Mouse (Mus musculus) adipose tissue, adult 10 weeks (tissue): Measurements from ENCODE around the gene Rad23a. TPM values are rescaled to one million over a fixed set of nuclear protein-coding genes. Genes with fewer than 3 reads are reported as not detected.

ENCODE experiments used
- polyA plus RNA-seq: library from polyadenylated mRNA; stranded (reverse); fragments of 350-450 nt; fragmentation: Illumina TruSeq; extraction: RNeasy Lipid Tissue Mini Kit (QIAGEN cat#74804); gene quantifications from one replicate; pipeline ENCODE4 v1.2.3, GENCODE M21; 2014; ENCODE audit warnings: low read depth, low replicate concordance

The Rad23a gene
- polyA plus RNA-seq: 56.6 TPM

GRCm38 (mm10) chr8:84840248-84840999 is at the start of gene Rad23a:
Gene Rad23a, minus strand, starts transcription at chr8:84840665.

GRCm38 (mm10) chr8:84871376-84872308 is 31.2 kb upstream of the Rad23a start, which contains the start of gene Syce2:
Gene Syce2, plus strand, starts transcription at chr8:84872111.

GRCm38 (mm10) chr8:84856864-84857441 is 16.5 kb upstream of the Rad23a start, which contains the start of gene Farsa:
Gene Farsa, plus strand, starts transcription at chr8:84856989.

GRCm38 (mm10) chr8:84846722-84847572 is 6.5 kb upstream of the Rad23a start, which contains the start of gene Calr:
Gene Calr, minus strand, starts transcription at chr8:84846934.

GRCm38 (mm10) chr8:84831490-84831889 is 9.0 kb downstream of the Rad23a start, which contains the start of gene Gadd45gip1:
Gene Gadd45gip1, plus strand, starts transcription at chr8:84831522.

GRCm38 (mm10) chr8:84822723-84823122 is 17.7 kb downstream of the Rad23a start, which contains the start of gene Dand5:
Gene Dand5, minus strand, starts transcription at chr8:84822823.

GRCm38 (mm10) chr8:84799999-84800831 is 40.2 kb downstream of the Rad23a start, which contains the start of gene Nfix:
Gene Nfix, minus strand, starts transcription at chr8:84800344.

Other genes starting within 250 kb of the Rad23a start
- gene Ier2, start 177.8 kb downstream of the Rad23a start, polyA plus RNA-seq: 38.2 TPM
- 67.1 TPM for gene Trmt1, start 154.4 kb downstream of the Rad23a start, polyA plus RNA-seq
- gene Nacc1, start 152.8 kb downstream of the Rad23a start, polyA plus RNA-seq: 48.3 TPM
- 6.4 TPM for gene Lyl1, start 139.2 kb downstream of the Rad23a start, polyA plus RNA-seq
- gene G430095P16Rik, start 117.7 kb downstream of the Rad23a start, polyA plus RNA-seq: 1.8 TPM
- gene Nfix, start 40.3 kb downstream of the Rad23a start, polyA plus RNA-seq: 69.9 TPM
- gene Dand5, start 17.8 kb downstream of the Rad23a start, polyA plus RNA-seq: 6.5 TPM
- gene Gadd45gip1, start 9.1 kb downstream of the Rad23a start, polyA plus RNA-seq: 13.5 TPM
- gene Calr, start 6.3 kb upstream of the Rad23a start, polyA plus RNA-seq: 1,480 TPM
- 31.3 TPM for gene Farsa, start 16.3 kb upstream of the Rad23a start, polyA plus RNA-seq
- 21.8 TPM for gene Syce2, start 31.4 kb upstream of the Rad23a start, polyA plus RNA-seq
- 45.3 TPM for gene Gcdh, start 53.3 kb upstream of the Rad23a start, polyA plus RNA-seq
- gene Klf1, start 61.3 kb upstream of the Rad23a start, polyA plus RNA-seq: 0.34 TPM
- gene Dnase2a, start 67.9 kb upstream of the Rad23a start, polyA plus RNA-seq: 46.1 TPM
- gene Mast1, start 96.7 kb upstream of the Rad23a start, polyA plus RNA-seq: 0.45 TPM
- gene Rtbdn, start 106.3 kb upstream of the Rad23a start, polyA plus RNA-seq: not detected
- gene Gm49661, start 128.8 kb upstream of the Rad23a start, polyA plus RNA-seq: 6.1 TPM
- 210 TPM for gene Prdx2, start 128.9 kb upstream of the Rad23a start, polyA plus RNA-seq
- gene Rnaseh2a, start 129.1 kb upstream of the Rad23a start, polyA plus RNA-seq: 64.5 TPM
- gene Junb, start 138.1 kb upstream of the Rad23a start, polyA plus RNA-seq: 44.8 TPM
- gene Hook2, start 149.9 kb upstream of the Rad23a start, polyA plus RNA-seq: 30.4 TPM
- not detected for gene Best2, start 173.9 kb upstream of the Rad23a start, polyA plus RNA-seq
- 81.0 TPM for gene Asna1, start 184.6 kb upstream of the Rad23a start, polyA plus RNA-seq
- 87.2 TPM for gene Trir, start 186.2 kb upstream of the Rad23a start, polyA plus RNA-seq
- 46.5 TPM for gene Tnpo2, start 196.2 kb upstream of the Rad23a start, polyA plus RNA-seq
- gene Fbxw9, start 219.4 kb upstream of the Rad23a start, polyA plus RNA-seq: 31.5 TPM
- not detected for gene Gm5741, start 227.3 kb upstream of the Rad23a start, polyA plus RNA-seq
- gene Dhps, start 231.1 kb upstream of the Rad23a start, polyA plus RNA-seq: 25.9 TPM
- 89.8 TPM for gene Wdr83os, start 240.1 kb upstream of the Rad23a start, polyA plus RNA-seq
- gene Wdr83, start 240.6 kb upstream of the Rad23a start, polyA plus RNA-seq: 23.2 TPM
- gene Man2b1, start 242.6 kb upstream of the Rad23a start, polyA plus RNA-seq: 115 TPM